ENCODE assay signal across 9 mouse cellular contexts in the genomic region with DNA sequence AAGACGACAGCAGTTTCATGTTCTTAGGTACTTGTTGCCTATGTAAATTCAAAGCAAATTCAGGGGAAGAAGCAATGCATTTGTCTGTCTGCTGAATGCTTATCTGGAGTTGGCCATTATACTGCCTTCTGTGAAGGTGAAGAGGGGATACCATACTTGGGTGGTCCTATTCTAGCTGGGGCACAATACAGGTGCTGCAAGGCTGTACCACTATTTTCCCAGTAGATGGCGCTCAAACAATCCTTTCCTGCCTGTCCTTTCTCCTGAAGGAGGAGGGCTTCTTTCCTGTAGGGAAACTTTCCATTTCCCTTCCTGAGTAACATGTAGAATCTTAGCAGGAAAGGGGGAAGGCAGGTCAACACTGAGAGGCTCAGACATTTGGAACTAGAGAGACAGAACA. TPM values are rescaled to one million over a fixed set of nuclear protein-coding genes. Genes with fewer than 3 reads are reported as not detected.
DNase-seq lines count a peak whose midpoint lies in the region; ATAC-seq and TF ChIP-seq lines count a peak whose summit lies in the region.
"Had no signal": no experiment of that assay in that cellular context is flagged by ENCODE, and none has a peak within 500 bp of the region (broad histone marks: within the 10 kb centered on the region; RNA-seq: fewer than 3 reads in every experiment).

No protein-coding gene starts in this region.

- no peak overlapping the region for H3K9ac ChIP-seq in heart, postnatal 0 days (replicated peaks; ENCODE audit: low read depth, low read length)
- no peak overlapping the region for H3K9ac ChIP-seq in neural tube, embryonic 13.5 days

- TF ChIP-seq EP300 in heart, postnatal 0 days (IDR thresholded peaks at IDR 0.05; ENCODE audit: low read depth) = no peak

- no peak overlapping the region for H3K27ac ChIP-seq in heart, postnatal 0 days (ENCODE audit: low read depth)
- H3K27ac ChIP-seq in neural tube, embryonic 13.5 days (replicated peaks) = no peak overlapping the region

- DNase-seq in gastrocnemius, adult 18-20 months (ENCODE audit: low spot score) = peak; percentile 20
- DNase-seq in gastrocnemius, adult 8-10 months (ENCODE audit: low spot score in 2 of 2) = no peak
- DNase-seq in CD4-positive helper T cell, adult 2 months (ENCODE audit: low read depth, low spot score) = peak; percentile 7
- DNase-seq in cerebellum, postnatal 10 days = peak; percentile 71 to 79
- DNase-seq in heart, postnatal 0 days (ENCODE audit: low spot score) = peak; percentile 43
- DNase-seq in left cerebral cortex, postnatal 25 days (ENCODE audit: low spot score in 2 of 2) = peak; percentile 36 to 63
- DNase-seq in testis, postnatal 10 days (ENCODE audit: low spot score) = no peak

- no peaks in the 10 kb centered on the region for H3K36me3 ChIP-seq in heart, postnatal 0 days (replicated peaks; ENCODE audit: control insufficient read depth, insufficient read depth, low read length)
- no peaks in the 10 kb centered on the region for H3K36me3 ChIP-seq in neural tube, embryonic 13.5 days

- no peak overlapping the region for H3K4me2 ChIP-seq in heart, postnatal 0 days (ENCODE audit: low read depth, low read length)
- H3K4me2 ChIP-seq in neural tube, embryonic 13.5 days = no peak overlapping the region

- no peak for ATAC-seq in heart, postnatal 0 days (ENCODE audit: insufficient read depth, low read depth)
- ATAC-seq in neural tube, embryonic 13.5 days (ENCODE audit: low read depth) = peak; percentile 75; the same call in 1 of the 2 replicates

- no peaks in the 10 kb centered on the region for H3K4me1 ChIP-seq in heart, postnatal 0 days (ENCODE audit: control insufficient read depth, insufficient read depth)
- H3K4me1 ChIP-seq in neural tube, embryonic 13.5 days (replicated peaks) = no peaks in the 10 kb centered on the region

- peak; percentile 81 for TF ChIP-seq CTCF in heart, postnatal 0 days (IDR thresholded peaks at IDR 0.05; ENCODE audit: low read depth)

- 29% methylated on average over 2 of the region's 2 CpGs for WGBS in heart, postnatal 0 days
- 40% methylated on average over 2 of the region's 2 CpGs for WGBS in neural tube, embryonic 13.5 days

- H3K4me3 ChIP-seq in heart, postnatal 0 days (ENCODE audit: low read depth, low read length) = no peak overlapping the region
- H3K4me3 ChIP-seq in neural tube, embryonic 13.5 days = no peak overlapping the region
- H3K4me3 ChIP-seq: myocyte had no signal

- intact Hi-C loops in left cerebral cortex, postnatal 25 days (cut with DNase I) = loop anchor here (2.0 to 5.0 kb wide), 2 partner anchors 69 to 427 kb away; a partner anchor contains a TSS

- no peaks in the 10 kb centered on the region for H3K9me3 ChIP-seq in heart, postnatal 0 days (replicated peaks; ENCODE audit: control insufficient read depth, low read length)
- H3K9me3 ChIP-seq in neural tube, embryonic 13.5 days = no peaks in the 10 kb centered on the region

- H3K27me3 ChIP-seq in heart, postnatal 0 days (ENCODE audit: control insufficient read depth, insufficient read depth, low read length) = no peaks in the 10 kb centered on the region
- no peaks in the 10 kb centered on the region for H3K27me3 ChIP-seq in neural tube, embryonic 13.5 days

RNA-seq across cellular contexts. Expression of a gene that starts 40.2 kb away (rescaled TPM):
- total RNA-seq in gastrocnemius, adult 18-20 months (2021) = 10 to 100 TPM in 1 of 2 experiments, 1 to 10 TPM in 1; 6.3 to 12.2 TPM
- total RNA-seq in gastrocnemius, adult 8-10 months (2022) = 10 to 100 TPM in 1 of 4 experiments, 1 to 10 TPM in 3; 6.7 to 14.8 (median 8.5) TPM
- total RNA-seq in heart, postnatal 0 days (2014; rRNA removed; ENCODE audit: low replicate concordance) = 1.4 and 12.1 TPM in 2 replicates
- 2.7 and 3.0 TPM in 2 replicates for polyA plus RNA-seq in heart, postnatal 0 days (2015; fragmentation: Nextera tagmentation; extraction: Ambion mirVana)
- total RNA-seq in left cerebral cortex, postnatal 25 days (2021) = 10 to 100 TPM; 35.2 to 36.6 TPM
- polyA plus RNA-seq in neural tube, embryonic 13.5 days (2015; fragmentation: Nextera tagmentation; extraction: Ambion mirVana) = 6.3 and 8.3 TPM in 2 replicates
- polyA plus RNA-seq: myocyte had no signal

Comparison
In these comparisons a context has a peak if more than half of its experiments do, and no peak if none do; other contexts are left out.
1. DNase-seq: peak in gastrocnemius, adult 18-20 months (single experiment), CD4-positive helper T cell, adult 2 months (single experiment), cerebellum, postnatal 10 days (2 of 2), heart, postnatal 0 days (single experiment) and left cerebral cortex, postnatal 25 days (2 of 2); none in gastrocnemius, adult 8-10 months (0 of 2) and testis, postnatal 10 days (single experiment).